11 mouse cellular contexts compared by ENCODE assay signal in the genomic region with DNA sequence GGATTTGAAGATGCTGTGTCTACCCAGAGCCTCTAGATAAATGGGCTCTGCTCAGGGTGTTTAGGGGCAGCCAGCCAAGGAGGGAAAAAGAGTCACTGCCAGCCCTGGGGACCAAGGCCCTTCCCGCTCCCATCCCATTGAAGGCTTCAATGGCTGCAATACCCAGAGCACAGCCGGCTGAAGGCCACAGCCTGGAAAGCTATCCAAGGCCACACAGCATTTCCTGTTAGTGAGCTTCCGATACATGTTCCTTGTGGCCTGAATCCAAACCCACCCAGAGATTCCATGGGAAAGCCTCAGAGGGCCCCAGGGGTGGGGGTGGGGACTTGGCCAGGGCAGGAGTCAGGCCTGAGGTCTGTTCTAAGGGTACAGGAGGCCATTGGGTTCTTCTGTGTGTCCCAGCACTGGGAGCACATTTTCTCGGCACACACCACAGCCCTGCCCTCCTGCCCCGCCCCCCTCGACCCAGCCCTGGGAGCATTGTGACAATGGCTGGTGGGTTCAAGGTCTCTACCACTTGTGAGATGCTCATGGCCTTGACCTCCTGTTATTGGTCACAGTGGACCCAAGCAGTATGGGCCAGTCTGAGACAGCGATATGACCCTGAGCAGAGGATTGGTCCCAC. TPM values are rescaled to one million over a fixed set of nuclear protein-coding genes. Genes with fewer than 3 reads are reported as not detected.
DNase-seq lines count a peak whose midpoint lies in the region; ATAC-seq and TF ChIP-seq lines count a peak whose summit lies in the region.
"Had no signal": no experiment of that assay in that cellular context is flagged by ENCODE, and none has a peak within 500 bp of the region (broad histone marks: within the 10 kb centered on the region; RNA-seq: fewer than 3 reads in every experiment).

No protein-coding gene starts in this region.

- H3K9ac ChIP-seq in hindbrain, embryonic 16.5 days (ENCODE audit: low read depth, low read length) = no peak overlapping the region
- no peak overlapping the region for H3K9ac ChIP-seq in hindbrain, embryonic 12.5 days
- no peak overlapping the region for H3K9ac ChIP-seq in heart, adult 2 months (ENCODE audit: low read depth, low read length)
- H3K9ac ChIP-seq: embryonic facial prominence, embryonic 13.5 days had no signal

- no peaks in the 10 kb centered on the region for H3K27me3 ChIP-seq in hindbrain, embryonic 16.5 days (replicated peaks; ENCODE audit: control insufficient read depth, insufficient read depth, low read length)
- H3K27me3 ChIP-seq in hindbrain, embryonic 12.5 days = 0 out of 2 replicates have a peak, but pooled peaks cover 9% of the 10 kb centered on the region
- no peaks in the 10 kb centered on the region for H3K27me3 ChIP-seq in heart, adult 2 months (ENCODE audit: control insufficient read depth, insufficient read depth, low read length)
- H3K27me3 ChIP-seq: embryonic facial prominence, embryonic 13.5 days had no signal

- H3K4me2 ChIP-seq in hindbrain, embryonic 16.5 days (ENCODE audit: low read length) = no peak overlapping the region
- H3K4me2 ChIP-seq in hindbrain, embryonic 12.5 days (replicated peaks) = no peak overlapping the region
- H3K4me2 ChIP-seq: embryonic facial prominence, embryonic 13.5 days had no signal

- H3K27ac ChIP-seq in hindbrain, embryonic 16.5 days (ENCODE audit: low read depth, low read length) = no peak overlapping the region
- no peak overlapping the region for H3K27ac ChIP-seq in hindbrain, embryonic 12.5 days
- peak overlapping the region; percentile 14; the same call in 1 of the 2 replicates for H3K27ac ChIP-seq in heart, adult 2 months
- H3K27ac ChIP-seq: embryonic facial prominence, embryonic 13.5 days had no signal

- H3K4me1 ChIP-seq in hindbrain, embryonic 16.5 days (ENCODE audit: control insufficient read depth, insufficient read depth, low read depth, low read length) = 0 out of 2 replicates have a peak, but pooled peaks cover 4% of the 10 kb centered on the region
- peaks cover 5% of the 10 kb centered on the region for H3K4me1 ChIP-seq in hindbrain, embryonic 12.5 days
- H3K4me1 ChIP-seq in heart, adult 2 months (ENCODE audit: control insufficient read depth, insufficient read depth, low read length) = peaks cover 6% of the 10 kb centered on the region

- no peak for TF ChIP-seq CTCF in heart, adult 2 months (IDR thresholded peaks at IDR 0.05)

- peak; percentile 91 for TF ChIP-seq EP300 in heart, adult 2 months (IDR thresholded peaks at IDR 0.05; ENCODE audit: insufficient read depth, low read depth, low read length)

- H3K36me3 ChIP-seq in hindbrain, embryonic 16.5 days (ENCODE audit: control insufficient read depth, insufficient read depth, low read length) = no peaks in the 10 kb centered on the region
- H3K36me3 ChIP-seq in hindbrain, embryonic 12.5 days = no peaks in the 10 kb centered on the region
- no peaks in the 10 kb centered on the region for H3K36me3 ChIP-seq in heart, adult 2 months (ENCODE audit: control insufficient read depth, insufficient read depth, low read length)
- H3K36me3 ChIP-seq: embryonic facial prominence, embryonic 13.5 days had no signal

- no peak overlapping the region for H3K4me3 ChIP-seq in hindbrain, embryonic 16.5 days (ENCODE audit: low read length)
- no peak overlapping the region for H3K4me3 ChIP-seq in hindbrain, embryonic 12.5 days
- H3K4me3 ChIP-seq in heart, adult 2 months = no peak overlapping the region
- H3K4me3 ChIP-seq: embryonic facial prominence, embryonic 13.5 days had no signal

- ATAC-seq in hindbrain, embryonic 16.5 days = peak; percentile 56; the same call in 1 of the 2 replicates
- no peak for ATAC-seq in hindbrain, embryonic 12.5 days (ENCODE audit: low FRiP score)
- ATAC-seq: CD4-positive, CD25-positive, alpha-beta regulatory T cell, adult 4 months had no signal

- peak; percentile 63 to 78 for DNase-seq in heart, adult 2 months
- DNase-seq in kidney, adult 9 months = peak; percentile 67
- peak; percentile 73 for DNase-seq in lung, postnatal 25 days (ENCODE audit: low spot score)
- DNase-seq in MN1 (ENCODE audit: low spot score) = no peak
- DNase-seq in spleen, adult 18-20 months = no peak
- DNase-seq in spleen, postnatal 4 days (ENCODE audit: low spot score in 2 of 2) = no peak

- intact Hi-C loops in heart, adult 2 months (cut with DNase I) = no loop called here

- H3K79me2 ChIP-seq in heart, adult 2 months (replicated peaks; ENCODE audit: control insufficient read depth, insufficient read depth, low read length) = no peaks in the 10 kb centered on the region

- no peak for TF ChIP-seq POLR2A in heart, adult 2 months (IDR thresholded peaks at IDR 0.05; ENCODE audit: insufficient read depth, low read depth, low read length)

- 0 out of 2 replicates have a peak, but pooled peaks cover 3% of the 10 kb centered on the region for H3K9me3 ChIP-seq in hindbrain, embryonic 16.5 days (ENCODE audit: control insufficient read depth, low read length)
- H3K9me3 ChIP-seq in hindbrain, embryonic 12.5 days (replicated peaks) = peaks cover 3% of the 10 kb centered on the region; the same call in 1 of the 2 replicates

- 65% methylated on average over 7 of the region's 7 CpGs for WGBS in hindbrain, embryonic 16.5 days
- WGBS in hindbrain, embryonic 12.5 days = 74% methylated on average over 7 of the region's 7 CpGs
- 44% methylated on average over 7 of the region's 7 CpGs for WGBS in heart, adult 2 months

RNA-seq across cellular contexts. Expression of gene Gse1, which starts 23.4 kb away (rescaled TPM):
- 10.7 and 14.8 TPM in 2 replicates for polyA plus RNA-seq in hindbrain, embryonic 16.5 days (2015; fragmentation: Nextera tagmentation; extraction: Ambion mirVana)
- polyA plus RNA-seq in hindbrain, embryonic 12.5 days (2016; fragmentation: Nextera tagmentation; extraction: Ambion mirVana) = 22.4 and 24.0 TPM in 2 replicates
- 10 to 100 TPM; 21.0 to 24.3 TPM for total RNA-seq in heart, adult 2 months (2021)
- 12.1 and 12.8 TPM in 2 replicates for polyA plus RNA-seq in heart, adult 2 months (2012; rRNA removed)

RNA-seq across cellular contexts. Expression of gene Fam92b, which starts 27.6 kb away (rescaled TPM):
- 1.8 and 2.6 TPM in 2 replicates for polyA plus RNA-seq in hindbrain, embryonic 16.5 days (2015; fragmentation: Nextera tagmentation; extraction: Ambion mirVana)
- polyA plus RNA-seq in hindbrain, embryonic 12.5 days (2016; fragmentation: Nextera tagmentation; extraction: Ambion mirVana) = 1.6 and 3.0 TPM in 2 replicates
- total RNA-seq in heart, adult 2 months (2021) = not detected
- 1.0 TPM in 1 of 2 replicates, not detected in the other for polyA plus RNA-seq in heart, adult 2 months (2012; rRNA removed)
- polyA plus RNA-seq: CD4-positive, CD25-positive, alpha-beta regulatory T cell, adult 4 months; spleen, adult 2 months had no signal

Comparison
In these comparisons a context has a peak if more than half of its experiments do, and no peak if none do; other contexts are left out.
1. DNase-seq: peak in heart, adult 2 months (2 of 2), kidney, adult 9 months (single experiment) and lung, postnatal 25 days (single experiment); none in MN1 (single experiment), spleen, adult 18-20 months (0 of 2) and spleen, postnatal 4 days (0 of 2).